Comparison of ENCODE assay signal across 9 mouse cellular contexts in the genomic region with DNA sequence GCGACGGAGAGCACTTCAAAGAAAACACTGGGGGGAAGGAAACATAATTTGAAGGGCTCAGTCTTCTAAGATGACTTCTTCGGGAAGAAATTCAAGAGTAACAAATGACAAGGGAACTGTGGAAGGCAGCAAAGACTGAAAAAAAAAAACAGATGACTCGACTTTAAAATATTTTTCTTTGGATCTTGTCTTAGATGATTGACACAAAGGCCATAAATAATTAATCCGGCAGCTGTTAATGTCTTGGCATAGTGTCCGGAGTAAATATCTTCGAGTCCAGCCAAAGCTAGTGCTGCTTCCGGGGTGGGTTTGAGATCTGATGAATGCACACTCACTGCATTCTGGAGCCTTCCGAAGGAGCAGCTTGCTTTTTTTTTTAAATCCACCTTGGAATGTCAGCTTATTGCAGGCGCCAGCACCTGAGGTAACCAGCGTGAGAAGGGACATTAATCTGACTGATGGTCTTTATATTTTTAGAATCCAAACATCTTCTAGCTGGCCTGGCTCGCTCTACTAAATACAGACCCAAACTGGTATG. TPM values are rescaled to one million over a fixed set of nuclear protein-coding genes. Genes with fewer than 3 reads are reported as not detected.
DNase-seq lines count a peak whose midpoint lies in the region; ATAC-seq lines count a peak whose summit lies in the region.
"Had no signal": no experiment of that assay in that cellular context is flagged by ENCODE, and none has a peak within 500 bp of the region (broad histone marks: within the 10 kb centered on the region; RNA-seq: fewer than 3 reads in every experiment).

No protein-coding gene starts in this region.

- ATAC-seq in liver, embryonic 11.5 days (replicated peaks; ENCODE audit: low FRiP score) = no peak
- ATAC-seq in forebrain, embryonic 14.5 days = no peak
- ATAC-seq in neural tube, embryonic 15.5 days (ENCODE audit: low FRiP score) = no peak

- peaks cover 46% of the 10 kb centered on the region for H3K27me3 ChIP-seq in liver, embryonic 11.5 days (replicated peaks; ENCODE audit: control insufficient read depth, insufficient read depth, low read length)
- peaks cover 37% of the 10 kb centered on the region for H3K27me3 ChIP-seq in forebrain, embryonic 14.5 days (replicated peaks; ENCODE audit: control insufficient read depth, insufficient read depth, low read length)
- peaks cover 25% of the 10 kb centered on the region for H3K27me3 ChIP-seq in neural tube, embryonic 15.5 days (replicated peaks)

- H3K4me2 ChIP-seq in liver, embryonic 11.5 days = peak overlapping the region; percentile 83
- H3K4me2 ChIP-seq in forebrain, embryonic 14.5 days (ENCODE audit: low read length) = peak overlapping the region; percentile 99
- H3K4me2 ChIP-seq in neural tube, embryonic 15.5 days = peak overlapping the region; percentile 94

- H3K4me1 ChIP-seq in liver, embryonic 11.5 days (replicated peaks; ENCODE audit: control insufficient read depth, insufficient read depth, low read length) = no peaks in the 10 kb centered on the region
- H3K4me1 ChIP-seq in forebrain, embryonic 14.5 days (ENCODE audit: control insufficient read depth, insufficient read depth, low read length) = peaks cover 5% of the 10 kb centered on the region; the same call in 1 of the 2 replicates
- peaks cover 22% of the 10 kb centered on the region for H3K4me1 ChIP-seq in neural tube, embryonic 15.5 days

- no peak for DNase-seq in liver, embryonic 11.5 days (ENCODE audit: low spot score)
- DNase-seq in liver = no peak
- DNase-seq in forebrain, embryonic 14.5 days (ENCODE audit: low spot score) = peak; percentile 16
- DNase-seq in kidney, postnatal 14 days = peak; percentile 15
- DNase-seq in frontal cortex, postnatal 10 days (ENCODE audit: low spot score in 2 of 2) = no peak
- no peak for DNase-seq in left cerebral cortex, postnatal 14 days (ENCODE audit: low spot score in 2 of 2)
- DNase-seq in right cerebral cortex, adult 18-20 months = no peak

- H3K4me3 ChIP-seq in liver, embryonic 11.5 days (ENCODE audit: low read depth, low read length) = peak overlapping the region; percentile 54; the same call in 1 of the 2 replicates
- H3K4me3 ChIP-seq in forebrain, embryonic 14.5 days (ENCODE audit: low read depth, low read length) = peak overlapping the region; percentile 62
- H3K4me3 ChIP-seq in neural tube, embryonic 15.5 days (replicated peaks) = peak overlapping the region; percentile 77

- H3K9me3 ChIP-seq in liver, embryonic 11.5 days (ENCODE audit: control insufficient read depth, low read length) = no peaks in the 10 kb centered on the region
- H3K9me3 ChIP-seq in forebrain, embryonic 14.5 days (replicated peaks; ENCODE audit: control insufficient read depth, low read length) = no peaks in the 10 kb centered on the region
- H3K9me3 ChIP-seq in neural tube, embryonic 15.5 days (replicated peaks) = no peaks in the 10 kb centered on the region

- no peak overlapping the region for H3K27ac ChIP-seq in liver, embryonic 11.5 days (ENCODE audit: low read depth, low read length)
- H3K27ac ChIP-seq in forebrain, embryonic 14.5 days (ENCODE audit: low read depth, low read length) = no peak overlapping the region
- no peak overlapping the region for H3K27ac ChIP-seq in neural tube, embryonic 15.5 days (replicated peaks)

- H3K9ac ChIP-seq in liver, embryonic 11.5 days (ENCODE audit: low read depth, low read length) = no peak overlapping the region
- peak overlapping the region; percentile 60 for H3K9ac ChIP-seq in forebrain, embryonic 14.5 days (ENCODE audit: low read length)
- H3K9ac ChIP-seq in neural tube, embryonic 15.5 days (replicated peaks) = peak overlapping the region; percentile 62

- no peaks in the 10 kb centered on the region for H3K36me3 ChIP-seq in liver, embryonic 11.5 days (ENCODE audit: control insufficient read depth, insufficient read depth, low read length)
- no peaks in the 10 kb centered on the region for H3K36me3 ChIP-seq in forebrain, embryonic 14.5 days (ENCODE audit: control insufficient read depth, insufficient read depth, low read length)
- no peaks in the 10 kb centered on the region for H3K36me3 ChIP-seq in neural tube, embryonic 15.5 days

- 41% methylated on average over 12 of the region's 12 CpGs for WGBS in liver, embryonic 11.5 days
- 38% methylated on average over 12 of the region's 12 CpGs for WGBS in forebrain, embryonic 14.5 days
- WGBS in neural tube, embryonic 15.5 days = 28% methylated on average over 12 of the region's 12 CpGs

- intact Hi-C loops in left cerebral cortex, postnatal 14 days (cut with DNase I) = loop anchor here (5.0 kb wide), 1 partner anchor 60 kb away; no protein-coding TSS in a partner anchor

RNA-seq across cellular contexts. Expression of gene Zfp385b, which starts 2.0 kb away (rescaled TPM):
- 2.6 and 2.8 TPM in 2 replicates for polyA plus RNA-seq in liver, embryonic 11.5 days (2014; fragmentation: Nextera tagmentation; extraction: Ambion mirVana)
- polyA plus RNA-seq in forebrain, embryonic 14.5 days (2014; fragmentation: Nextera tagmentation; extraction: Ambion mirVana) = 4.7 and 8.4 TPM in 2 replicates
- polyA plus RNA-seq in neural tube, embryonic 15.5 days (2015; fragmentation: Nextera tagmentation; extraction: Ambion mirVana) = 13.8 and 14.6 TPM in 2 replicates
- 10 to 100 TPM; 46.9 to 48.8 TPM for total RNA-seq in left cerebral cortex, postnatal 14 days (2021)
- total RNA-seq: hematopoietic stem cell, adult 5-6 weeks had no signal

Comparison
In these comparisons a context has a peak if more than half of its experiments do, and no peak if none do; other contexts are left out.
1. DNase-seq: peak in forebrain, embryonic 14.5 days (single experiment) and kidney, postnatal 14 days (single experiment); none in liver, embryonic 11.5 days (single experiment), liver (single experiment), frontal cortex, postnatal 10 days (0 of 2), left cerebral cortex, postnatal 14 days (0 of 2) and right cerebral cortex, adult 18-20 months (single experiment).
2. Peak in every context shown above with its lines, with median percentiles within 50 percentile points of each other: H3K4me2 ChIP-seq and H3K4me3 ChIP-seq.